Mouse (Mus musculus) midbrain, postnatal 0 days (tissue): ENCODE data around the gene Zfp646. TPM values are rescaled to one million over a fixed set of nuclear protein-coding genes. Genes with fewer than 3 reads are reported as not detected.

Experiments used
- ATAC-seq: fragments of 200-750 bp; cut with Nextera tagmentation; 2 replicates; pipeline ENCODE4 v1.8.0; 2017; ENCODE audit warnings: moderate number of reproducible peaks, mild to moderate bottlenecking, moderate TSS enrichment, moderate library complexity; ENCODE audit not compliant: low FRiP score
- DNase-seq: peaks from one replicate; pipeline ENCODE4 v3.0.0-alpha.2; 2015; ENCODE audit warnings: low spot score
- H3K27ac ChIP-seq: fragments of 300-500 bp; sonication (generic); 2 replicates; pipeline ENCODE4 v1.5.1; 2014; ENCODE audit warnings: low read depth, mild to moderate bottlenecking, low read length, mixed read lengths
- H3K27me3 ChIP-seq: fragments of 300-500 bp; sonication (generic); 2 replicates; pipeline ENCODE4 v1.6.1; 2014; ENCODE audit warnings: low read length, control low read depth, mixed read lengths; ENCODE audit not compliant: insufficient read depth
- H3K36me3 ChIP-seq: fragments of 300-500 bp; sonication (generic); 2 replicates; pipeline ENCODE4 v1.6.1; 2014; ENCODE audit warnings: low read length, control low read depth, mixed read lengths; ENCODE audit not compliant: insufficient read depth
- H3K4me1 ChIP-seq: fragments of 300-500 bp; sonication (generic); 2 replicates; pipeline ENCODE4 v1.6.1; 2014; ENCODE audit warnings: mild to moderate bottlenecking, control low read depth, antibody characterized with exemption, low read length, mixed read lengths; ENCODE audit not compliant: insufficient read depth
- H3K4me2 ChIP-seq: fragments of 300-500 bp; sonication (generic); 2 replicates; pipeline ENCODE4 v1.6.1; 2014; ENCODE audit warnings: low read depth, mild to moderate bottlenecking, low read length, mixed read lengths; ENCODE audit not compliant: poor library complexity, severe bottlenecking
- H3K4me3 ChIP-seq: fragments of 300-500 bp; sonication (generic); 2 replicates; pipeline ENCODE4 v1.5.1; 2014; ENCODE audit warnings: low read depth, mild to moderate bottlenecking, low read length, moderate library complexity
- H3K9ac ChIP-seq: fragments of 300-500 bp; sonication (generic); replicated peaks from 2 replicates; pipeline ENCODE4 v1.6.1; 2014; ENCODE audit warnings: mild to moderate bottlenecking, low read length, moderate library complexity, mixed read lengths; ENCODE audit not compliant: poor library complexity, severe bottlenecking
- H3K9me3 ChIP-seq: fragments of 300-500 bp; sonication (generic); 2 replicates; pipeline ENCODE4 v1.6.1; 2016; ENCODE audit warnings: low read length, control low read depth
- CTCF ChIP-seq: IDR thresholded peaks from 2 replicates; pipeline ENCODE4 v1.5.1; 2016; ENCODE audit warnings: antibody characterized with exemption, mild to moderate bottlenecking
- WGBS: fragments of 180-500 bp; shearing (Covaris S2); extraction: QIAGEN DNeasy Blood & Tissue Kit; methylation state at CpG from one replicate; pipeline ENCODE4 v1.1.7; 2014; 5-methylcytosine and 5-hydroxymethylcytosine counted together
- polyA plus RNA-seq: library from polyadenylated mRNA; unstranded; fragments of >200 nt; fragmentation: Nextera tagmentation; extraction: Ambion mirVana; gene quantifications from 2 replicates; pipeline ENCODE4 v1.2.1, GENCODE M21; 2015
- total RNA-seq: library from RNA; depleted of rRNA; stranded (reverse); fragments of >200 nt; gene quantifications from 2 replicates; pipeline ENCODE4 v1.2.3, GENCODE M21; 2014

Gene Zfp646
- total and polyA plus RNA-seq, 2 experiments from 2014 or later, result 3.8 to 33.8 TPM

- WGBS, result 96% methylated on average over 12 of the region's 12 CpGs
- ATAC-seq (no peak), DNase-seq (no peak)
- H3K9me3 ChIP-seq, result no peaks in the 10 kb centered on the region
- H3K36me3 ChIP-seq, result peaks cover 27% of the 10 kb centered on the region
- peaks cover 12% of the 10 kb centered on the region; the same call in 1 of the 2 replicates for H3K4me1 ChIP-seq
- H3K27me3 ChIP-seq, result no peaks in the 10 kb centered on the region
- no peak overlapping the region for H3K4me3 ChIP-seq
- no peak overlapping the region for H3K4me2 ChIP-seq
- TF ChIP-seq CTCF, result no peak
- H3K27ac ChIP-seq, result no peak overlapping the region
- no peak overlapping the region for H3K9ac ChIP-seq
Observed at GRCm38 (mm10) chr7:127907939-127908338, 31.9 kb downstream of the Zfp646 start.

DNA sequence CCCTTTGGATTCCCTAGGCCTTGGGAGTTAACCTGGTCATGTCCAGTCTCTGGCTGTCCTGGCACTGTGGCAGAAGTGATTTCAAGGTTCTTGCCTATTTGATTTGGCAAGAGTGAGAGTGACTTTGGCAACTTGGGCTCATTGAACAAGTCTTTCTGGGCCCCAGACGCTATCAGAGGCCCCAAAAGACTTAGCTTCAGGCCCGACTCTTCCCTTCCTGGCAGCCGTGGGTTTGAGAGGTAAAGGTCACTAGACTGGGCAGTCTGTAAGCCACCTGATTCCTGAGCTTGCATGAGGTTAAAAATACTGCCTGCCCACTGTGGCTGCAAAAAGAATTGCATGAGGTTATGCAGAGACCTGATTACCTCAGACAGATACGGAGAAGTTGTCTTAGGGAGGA is 32.6 kb downstream of the Zfp646 start:
- 90% methylated on average over 4 of the region's 4 CpGs for WGBS
- H3K4me2 ChIP-seq, result no peak overlapping the region
- H3K9me3 ChIP-seq, result no peaks in the 10 kb centered on the region
- H3K4me1 ChIP-seq, result peaks cover 12% of the 10 kb centered on the region; the same call in 1 of the 2 replicates
- H3K27ac ChIP-seq, result no peak overlapping the region
- H3K36me3 ChIP-seq, result peaks cover 27% of the 10 kb centered on the region
- no peak for DNase-seq
- no peak overlapping the region for H3K4me3 ChIP-seq
- no peak for TF ChIP-seq CTCF
- ATAC-seq, result no peak
- H3K9ac ChIP-seq, result no peak overlapping the region
- no peaks in the 10 kb centered on the region for H3K27me3 ChIP-seq

DNA sequence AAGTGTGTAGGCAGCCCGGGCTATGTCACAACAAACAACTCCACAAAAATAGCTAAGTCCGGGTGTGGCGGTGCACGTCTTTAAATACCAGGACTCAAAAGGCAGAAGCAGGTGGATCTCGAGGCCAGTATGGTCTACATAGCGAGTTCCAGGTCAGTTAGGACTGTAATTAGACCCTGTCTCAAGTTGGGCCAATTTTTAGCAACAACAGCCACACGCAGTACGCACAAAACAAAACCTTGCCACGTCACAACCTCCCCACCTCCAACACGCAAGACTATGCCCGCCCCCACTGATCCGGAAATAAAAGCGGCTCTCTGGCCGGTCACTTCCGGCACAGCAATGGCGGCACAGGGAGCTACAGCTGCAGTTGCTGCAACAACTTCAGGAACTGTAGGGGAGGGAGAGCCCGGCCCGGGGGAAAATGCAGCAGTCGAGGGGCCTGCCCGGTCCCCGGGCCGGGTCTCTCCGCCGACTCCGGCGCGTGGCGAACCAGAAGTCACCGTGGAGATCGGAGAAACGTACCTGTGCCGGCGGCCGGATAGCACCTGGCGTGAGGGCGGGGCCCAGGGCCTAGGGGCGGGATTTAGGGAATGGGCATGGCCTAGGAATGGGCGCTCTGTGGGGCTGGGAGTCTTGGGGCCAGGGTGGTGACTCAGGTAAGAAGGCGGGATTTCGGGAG is 36.3 kb downstream of the Zfp646 start, which contains the start of gene Kat8:
Kat8 (plus strand) TSS at position 327 of the 682 bp plus-strand sequence.
- WGBS, result 1% methylated on average over 40 of the region's 40 CpGs

DNA sequence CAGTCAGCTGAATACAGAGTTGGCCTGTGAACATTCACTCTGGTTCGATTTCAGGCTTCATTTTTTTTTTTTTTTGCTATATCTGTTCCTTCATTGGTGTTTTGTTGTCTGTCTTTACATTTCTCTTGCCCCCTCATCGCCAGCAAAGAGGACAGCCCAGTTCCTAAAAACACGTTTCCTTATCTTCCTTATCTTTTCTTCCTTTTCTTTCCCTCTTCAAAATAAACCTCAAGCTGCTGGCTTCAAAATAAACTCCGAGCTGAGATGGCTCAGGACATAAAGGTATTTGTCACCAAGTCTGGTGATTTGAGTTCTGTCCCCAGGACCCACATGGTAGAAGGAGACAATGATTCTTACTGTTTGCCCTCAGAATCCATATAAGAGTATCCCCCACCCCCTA is 36.9 kb downstream of the Zfp646 start:
- peak overlapping the region; percentile 98 for H3K4me3 ChIP-seq
- ATAC-seq (no peak), DNase-seq (no peak)
- no peaks in the 10 kb centered on the region for H3K4me1 ChIP-seq
- H3K36me3 ChIP-seq, result peaks cover 29% of the 10 kb centered on the region
- no peaks in the 10 kb centered on the region for H3K27me3 ChIP-seq
- WGBS, result 24% methylated on average over 4 of the region's 4 CpGs
- TF ChIP-seq CTCF, result no peak
- peak overlapping the region; percentile 83; the same call in 1 of the 2 replicates for H3K9ac ChIP-seq
- peak overlapping the region; percentile 60 for H3K4me2 ChIP-seq
- peak overlapping the region; percentile 82 for H3K27ac ChIP-seq
- H3K9me3 ChIP-seq, result no peaks in the 10 kb centered on the region

More for the DNA sequence above, 36.3 kb downstream of the Zfp646 start, which contains the start of gene Kat8:
- Histone ChIP-seq H3K4me2 (peak within 1 kb of the TSS; percentile 60), H3K27ac (peak within 1 kb of the TSS; percentile 82), H3K9ac (peak within 1 kb of the TSS; percentile 83), H3K4me1 (no peaks in the 10 kb centered on the region), H3K4me3 (peak within 1 kb of the TSS; percentile 98), H3K9me3 (no peaks in the 10 kb centered on the region), H3K27me3 (no peaks in the 10 kb centered on the region), H3K36me3 (peaks cover 30% of the 10 kb centered on the region)
- ATAC-seq, result peak; percentile 93
- DNase-seq, result peak; percentile 95
- no peak for TF ChIP-seq CTCF

GRCm38 (mm10) chr7:127915293-127915692 is 39.3 kb downstream of the Zfp646 start:
- DNase-seq (no peak), ATAC-seq (no peak)
- 94% methylated on average over 12 of the region's 12 CpGs for WGBS
- TF ChIP-seq CTCF, result no peak
- no peak overlapping the region for H3K4me3 ChIP-seq
- no peaks in the 10 kb centered on the region for H3K4me1 ChIP-seq
- no peak overlapping the region for H3K9ac ChIP-seq
- peaks cover 15% of the 10 kb centered on the region for H3K36me3 ChIP-seq
- no peaks in the 10 kb centered on the region for H3K9me3 ChIP-seq
- no peak overlapping the region for H3K4me2 ChIP-seq
- H3K27me3 ChIP-seq, result no peaks in the 10 kb centered on the region
- no peak overlapping the region for H3K27ac ChIP-seq

- DNase-seq (no peak), ATAC-seq (no peak)
- H3K4me3 ChIP-seq, result no peak overlapping the region
- peaks cover 30% of the 10 kb centered on the region for H3K36me3 ChIP-seq
- H3K9ac ChIP-seq, result no peak overlapping the region
- no peaks in the 10 kb centered on the region for H3K9me3 ChIP-seq
- no peaks in the 10 kb centered on the region for H3K4me1 ChIP-seq
- 52% methylated on average over 3 of the region's 3 CpGs for WGBS
- H3K4me2 ChIP-seq, result no peak overlapping the region
- no peaks in the 10 kb centered on the region for H3K27me3 ChIP-seq
- TF ChIP-seq CTCF, result peak; percentile 58
- H3K27ac ChIP-seq, result no peak overlapping the region
Observed at GRCm38 (mm10) chr7:127918203-127918602, 42.2 kb downstream of the Zfp646 start.
